Mouse (Mus musculus) limb, embryonic 14.5 days (tissue): ENCODE measurements around the gene Hand2. TPM values are rescaled to one million over a fixed set of nuclear protein-coding genes. Genes with fewer than 3 reads are reported as not detected.

Experiments used
- ATAC-seq: fragments of 200-750 bp; cut with Nextera tagmentation; 2 replicates; pipeline ENCODE4 v1.8.0; 2017; ENCODE audit warnings: low read depth, moderate number of reproducible peaks, moderate TSS enrichment; ENCODE audit not compliant: low FRiP score
- DNase-seq: peaks from one replicate; pipeline ENCODE4 v3.0.0-alpha.2; 2015; ENCODE audit warnings: low spot score
- H3K27ac ChIP-seq: fragments of 300-500 bp; sonication (generic); replicated peaks from 2 replicates; pipeline ENCODE4 v1.5.1; 2014; ENCODE audit warnings: low read depth, mild to moderate bottlenecking, low read length, moderate library complexity, mixed read lengths
- H3K27me3 ChIP-seq: fragments of 300-500 bp; sonication (generic); 2 replicates; pipeline ENCODE4 v1.6.1; 2014; ENCODE audit warnings: low read length, mixed read lengths; ENCODE audit not compliant: control insufficient read depth, insufficient read depth
- H3K36me3 ChIP-seq: fragments of 300-500 bp; sonication (generic); 2 replicates; pipeline ENCODE4 v1.6.1; 2014; ENCODE audit warnings: mild to moderate bottlenecking, low read length, moderate library complexity, mixed read lengths; ENCODE audit not compliant: control insufficient read depth, insufficient read depth
- H3K4me1 ChIP-seq: fragments of 300-500 bp; sonication (generic); 2 replicates; pipeline ENCODE4 v1.6.1; 2014; ENCODE audit warnings: antibody characterized with exemption, low read length, mixed read lengths; ENCODE audit not compliant: control insufficient read depth, insufficient read depth
- H3K4me2 ChIP-seq: fragments of 300-500 bp; sonication (generic); replicated peaks from 2 replicates; pipeline ENCODE4 v1.6.1; 2014; ENCODE audit warnings: low read depth, mild to moderate bottlenecking, low read length, moderate library complexity; ENCODE audit not compliant: severe bottlenecking
- H3K4me3 ChIP-seq: fragments of 300-500 bp; sonication (generic); replicated peaks from 2 replicates; pipeline ENCODE4 v1.5.1; 2014; ENCODE audit warnings: low read length
- H3K9ac ChIP-seq: fragments of 300-500 bp; sonication (generic); 2 replicates; pipeline ENCODE4 v1.6.1; 2014; ENCODE audit warnings: mild to moderate bottlenecking, low read depth, low read length, moderate library complexity; ENCODE audit not compliant: severe bottlenecking
- H3K9me3 ChIP-seq: fragments of 300-500 bp; sonication (generic); 2 replicates; pipeline ENCODE4 v1.6.1; 2016; ENCODE audit warnings: low read length; ENCODE audit not compliant: control insufficient read depth
- POLR2A ChIP-seq: fragments of 200-500 bp; IDR thresholded peaks from 2 replicates; pipeline ENCODE4 v1.8.0; 2012; ENCODE audit warnings: inconsistent platforms, mild to moderate bottlenecking, moderate library complexity, borderline replicate concordance; ENCODE audit not compliant: insufficient read depth, insufficient read length; ENCODE audit errors: extremely low read depth
- WGBS: fragments of 180-500 bp; shearing (Covaris S2); extraction: QIAGEN DNeasy Blood & Tissue Kit; methylation state at CpG from one replicate; pipeline ENCODE4 v1.1.7; 2014; 5-methylcytosine and 5-hydroxymethylcytosine counted together
- polyA plus RNA-seq, 2 experiments: library from polyadenylated mRNA; depleted of rRNA in 1 of 2; stranded (reverse) in 1 of 2; unstranded in 1 of 2; fragments of >200 nt; fragmentation: Nextera tagmentation in 1 of 2; extraction: Ambion mirVana in 1 of 2; gene quantifications; 2 replicates each; pipeline versions ENCODE4 v1.2.1 to v1.2.3; 2012 to 2014

The Hand2 gene
- polyA plus RNA-seq, 2 experiments: 9.8 to 33.4 TPM

GRCm38 (mm10) chr8:57306441-57306840, 14.3 kb upstream of the Hand2 start:
- Histone ChIP-seq H3K27me3 (no peaks in the 10 kb centered on the region), H3K27ac (no peak overlapping the region), H3K4me1 (0 out of 2 replicates have a peak, but pooled peaks cover 1% of the 10 kb centered on the region), H3K9me3 (no peaks in the 10 kb centered on the region), H3K4me2 (no peak overlapping the region), H3K9ac (no peak overlapping the region), H3K36me3 (no peaks in the 10 kb centered on the region), H3K4me3 (no peak overlapping the region)
- TF ChIP-seq POLR2A: no peak
- ATAC-seq: no peak
- 70% methylated on average over 1 of the region's 1 CpGs for WGBS
- DNase-seq: no peak

GRCm38 (mm10) chr8:57309844-57310485, 10.8 kb upstream of the Hand2 start:
- H3K27me3 ChIP-seq: 0 out of 2 replicates have a peak, but pooled peaks cover 4% of the 10 kb centered on the region
- WGBS: 43% methylated on average over 1 of the region's 1 CpGs
- no peak for DNase-seq

GRCm38 (mm10) chr8:57312031-57312981, 8.5 kb upstream of the Hand2 start:
- peak; percentile 59 for DNase-seq
- H3K9me3 ChIP-seq: no peaks in the 10 kb centered on the region
- H3K27ac ChIP-seq: peak overlapping the region; percentile 79
- peaks cover 18% of the 10 kb centered on the region for H3K4me1 ChIP-seq
- H3K4me3 ChIP-seq: peak overlapping the region; percentile 44
- ATAC-seq: peak; percentile 66
- 0 out of 2 replicates have a peak, but pooled peaks cover 4% of the 10 kb centered on the region for H3K27me3 ChIP-seq
- TF ChIP-seq POLR2A: no peak
- peak overlapping the region; percentile 93 for H3K4me2 ChIP-seq
- H3K36me3 ChIP-seq: no peaks in the 10 kb centered on the region
- peak overlapping the region; percentile 63 for H3K9ac ChIP-seq
- WGBS: 2% methylated on average over 29 of the region's 30 CpGs

More at GRCm38 (mm10) chr8:57309844-57310485, 10.8 kb upstream of the Hand2 start:
- Histone ChIP-seq H3K9me3 (no peaks in the 10 kb centered on the region), H3K4me3 (no peak overlapping the region), H3K4me1 (peaks cover 18% of the 10 kb centered on the region), H3K4me2 (no peak overlapping the region), H3K27ac (no peak overlapping the region), H3K36me3 (no peaks in the 10 kb centered on the region), H3K9ac (no peak overlapping the region)
- no peak for ATAC-seq
- TF ChIP-seq POLR2A: no peak

- 24% methylated on average over 10 of the region's 10 CpGs for WGBS
Measured at GRCm38 (mm10) chr8:57313583-57313982, 7.2 kb upstream of the Hand2 start.

DNA sequence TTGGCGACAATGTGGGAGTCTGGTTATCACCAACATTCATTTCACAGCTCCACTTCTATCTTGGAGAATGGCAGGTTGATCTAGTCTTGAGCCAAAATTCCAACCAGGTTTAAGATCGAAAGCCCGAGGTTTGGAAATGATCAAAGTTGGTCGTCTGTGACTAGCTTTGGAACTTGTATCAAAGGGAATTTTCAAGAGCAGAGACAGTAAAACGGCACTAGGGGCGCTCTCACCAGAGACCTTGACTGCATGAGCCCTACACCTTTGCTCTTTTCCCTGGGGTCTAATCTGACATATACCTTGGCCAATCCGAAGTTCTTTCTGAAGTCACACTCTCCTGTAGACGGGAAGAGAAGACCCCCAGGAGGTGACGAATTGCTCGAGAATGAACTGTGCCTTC, 6.6 kb upstream of the Hand2 start:
- H3K27me3 ChIP-seq: peaks cover 8% of the 10 kb centered on the region; the same call in 1 of the 2 replicates
- H3K4me1 ChIP-seq: peaks cover 21% of the 10 kb centered on the region
- peak; percentile 23; the same call in 1 of the 2 replicates for ATAC-seq
- H3K9me3 ChIP-seq: no peaks in the 10 kb centered on the region
- H3K27ac ChIP-seq: no peak overlapping the region; the same call in 1 of the 2 replicates
- 7% methylated on average over 10 of the region's 10 CpGs for WGBS
- peak overlapping the region; percentile 7; the same call in 1 of the 2 replicates for H3K4me3 ChIP-seq
- H3K36me3 ChIP-seq: no peaks in the 10 kb centered on the region
- H3K9ac ChIP-seq: no peak overlapping the region
- TF ChIP-seq POLR2A: no peak
- DNase-seq: peak; percentile 64
- H3K4me2 ChIP-seq: peak overlapping the region; percentile 7

More at GRCm38 (mm10) chr8:57313583-57313982, 7.2 kb upstream of the Hand2 start:
- no peak for ATAC-seq
- peaks cover 21% of the 10 kb centered on the region for H3K4me1 ChIP-seq
- DNase-seq: no peak
- no peak overlapping the region for H3K4me3 ChIP-seq
- H3K36me3 ChIP-seq: no peaks in the 10 kb centered on the region
- H3K4me2 ChIP-seq: peak overlapping the region; percentile 7; the same call in 1 of the 2 replicates
- peaks cover 8% of the 10 kb centered on the region; the same call in 1 of the 2 replicates for H3K27me3 ChIP-seq
- no peak for TF ChIP-seq POLR2A
- no peak overlapping the region for H3K9ac ChIP-seq
- H3K9me3 ChIP-seq: no peaks in the 10 kb centered on the region
- H3K27ac ChIP-seq: no peak overlapping the region
